Mouse (Mus musculus) thymus, postnatal 4 days (tissue): Measurements from ENCODE around the gene Gm2026.
"Not testable (repeated sequence)": the region's sequence is repeated elsewhere in the genome, so short reads cannot be mapped to it uniquely, and the experiment has no call there.

Experiments used
- DNase-seq: peaks from one replicate; pipeline ENCODE4 v3.0.0; 2021

The Gm2026 gene

GRCm38 (mm10) chr2:175965031-175965430 lies at the start of gene Gm2026:
Gene Gm2026, plus strand, starts transcription at chr2:175965331.
- not testable (repeated sequence) for DNase-seq

DNA sequence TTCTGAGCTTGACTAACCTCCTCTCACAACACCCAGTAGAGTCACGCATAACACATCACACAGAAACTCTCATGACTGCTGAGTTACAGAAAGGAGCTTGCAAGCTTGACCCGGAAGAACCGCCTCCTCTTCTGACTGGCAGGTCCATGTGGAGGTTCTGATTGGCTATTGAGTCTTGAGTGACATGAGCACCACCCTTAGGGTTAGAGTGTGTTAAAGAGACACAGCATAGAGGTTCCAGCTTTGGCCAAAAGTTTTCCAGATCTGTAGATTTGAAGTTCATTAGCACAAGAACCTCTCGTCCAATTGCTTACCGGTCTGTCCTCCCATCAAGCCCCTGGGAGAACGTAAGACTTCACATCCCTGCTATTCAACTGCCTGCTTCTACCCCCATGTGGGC lies 34.1 kb upstream of the Gm2026 start, which contains the start of gene Zfp966:
Zfp966 (minus strand) TSS at position 101 of the 400 bp plus-strand sequence.
- not testable (repeated sequence) for DNase-seq
